Mouse (Mus musculus) liver, embryonic 16.5 days (tissue): ENCODE data around the gene Prune1. TPM values are rescaled to one million over a fixed set of nuclear protein-coding genes. Genes with fewer than 3 reads are reported as not detected.

Source experiments
- ATAC-seq: fragments of 200-750 bp; cut with Nextera tagmentation; 2 replicates; pipeline ENCODE4 v1.8.0; 2017; ENCODE audit warnings: low read depth, mild to moderate bottlenecking, moderate number of reproducible peaks, moderate library complexity
- H3K27ac ChIP-seq: fragments of 300-500 bp; sonication (generic); 2 replicates; pipeline ENCODE4 v1.5.1; 2014; ENCODE audit warnings: mild to moderate bottlenecking, low read length
- H3K27me3 ChIP-seq: fragments of 300-500 bp; sonication (generic); 2 replicates; pipeline ENCODE4 v1.6.1; 2014; ENCODE audit warnings: low read depth, low read length, mixed read lengths; ENCODE audit not compliant: control insufficient read depth, insufficient read depth
- H3K36me3 ChIP-seq: fragments of 300-500 bp; sonication (generic); 2 replicates; pipeline ENCODE4 v1.6.1; 2014; ENCODE audit warnings: mild to moderate bottlenecking; ENCODE audit not compliant: control insufficient read depth, insufficient read depth
- H3K4me1 ChIP-seq: fragments of 300-500 bp; sonication (generic); 2 replicates; pipeline ENCODE4 v1.6.1; 2014; ENCODE audit warnings: low read depth, low read length, mixed read lengths; ENCODE audit not compliant: control insufficient read depth
- H3K4me2 ChIP-seq: fragments of 300-500 bp; sonication (generic); 2 replicates; pipeline ENCODE4 v1.6.1; 2014; ENCODE audit warnings: low read depth, low read length, mixed read lengths
- H3K4me3 ChIP-seq: fragments of 300-500 bp; sonication (generic); 2 replicates; pipeline ENCODE4 v1.5.1; 2014; ENCODE audit warnings: low read depth, mild to moderate bottlenecking, low read length
- H3K9ac ChIP-seq: fragments of 300-500 bp; sonication (generic); 2 replicates; pipeline ENCODE4 v1.6.1; 2014; ENCODE audit warnings: low read depth, low read length
- H3K9me3 ChIP-seq: fragments of 300-500 bp; sonication (generic); replicated peaks from 2 replicates; pipeline ENCODE4 v1.6.1; 2016; ENCODE audit warnings: low read length; ENCODE audit not compliant: control insufficient read depth
- WGBS: fragments of 180-500 bp; shearing (Covaris S2); extraction: QIAGEN DNeasy Blood & Tissue Kit; methylation state at CpG from one replicate; pipeline ENCODE4 v1.1.7; 2014; ENCODE audit not compliant: insufficient replicate concordance; 5-methylcytosine and 5-hydroxymethylcytosine counted together
- polyA plus RNA-seq: library from polyadenylated mRNA; unstranded; fragments of >200 nt; fragmentation: Nextera tagmentation; extraction: Ambion mirVana; gene quantifications from 2 replicates; pipeline ENCODE4 v1.2.1, GENCODE M21; 2015

Prune1 gene
- polyA plus RNA-seq, 1 experiment from 2014 or later = 8.8 TPM

DNA sequence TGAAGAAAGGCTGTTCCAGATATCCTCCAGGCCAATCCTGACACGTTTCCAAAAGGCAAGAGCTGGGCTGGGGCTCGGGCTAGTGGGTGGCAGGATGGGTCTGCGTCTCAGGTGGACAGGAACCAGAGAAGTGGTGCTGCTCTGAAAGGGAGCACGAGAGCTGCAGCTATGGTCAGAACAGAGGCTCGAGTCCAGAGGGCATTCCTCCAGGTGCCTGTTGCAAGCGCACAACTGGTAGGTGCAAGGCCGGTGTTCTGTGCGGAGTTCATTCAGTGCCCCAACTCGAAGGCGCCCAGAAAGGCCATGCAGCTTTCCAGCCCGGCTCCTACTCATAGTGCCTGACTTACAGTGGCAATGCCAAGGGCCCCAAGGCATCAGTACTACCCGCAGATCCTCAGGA, 41.9 kb downstream of the Prune1 start:
- 77% methylated on average over 12 of the region's 12 CpGs for WGBS
- no peaks in the 10 kb centered on the region for H3K9me3 ChIP-seq
- no peak overlapping the region for H3K27ac ChIP-seq
- H3K9ac ChIP-seq = no peak overlapping the region
- no peak overlapping the region for H3K4me2 ChIP-seq
- no peak overlapping the region for H3K4me3 ChIP-seq
- H3K27me3 ChIP-seq = no peaks in the 10 kb centered on the region
- no peaks in the 10 kb centered on the region for H3K4me1 ChIP-seq
- ATAC-seq = peak; percentile 33; the same call in 1 of the 2 replicates
- H3K36me3 ChIP-seq = peaks cover 4% of the 10 kb centered on the region

DNA sequence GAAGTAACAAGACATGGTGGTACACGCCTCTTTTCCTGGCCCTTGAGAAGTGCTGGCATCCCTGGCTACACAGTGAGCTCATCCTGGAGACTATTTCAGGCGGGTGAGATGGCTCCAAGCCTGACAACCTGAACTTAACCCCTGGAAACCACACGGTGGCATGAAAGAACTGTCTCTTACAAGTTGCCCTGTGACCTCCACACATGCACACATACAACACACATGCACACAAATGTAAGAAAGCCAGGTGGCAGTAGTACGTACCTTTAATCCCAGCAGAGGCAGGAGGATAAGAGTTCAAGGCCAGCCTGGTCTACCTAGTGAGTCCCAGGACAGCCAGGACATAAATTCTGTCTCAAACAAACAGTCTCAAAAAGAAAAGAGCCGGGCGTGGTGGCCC, 42.9 kb downstream of the Prune1 start:
- ATAC-seq = no peak
- no peaks in the 10 kb centered on the region for H3K9me3 ChIP-seq
- H3K4me2 ChIP-seq = no peak overlapping the region
- peaks cover 13% of the 10 kb centered on the region for H3K36me3 ChIP-seq
- no peaks in the 10 kb centered on the region for H3K4me1 ChIP-seq
- no peak overlapping the region for H3K9ac ChIP-seq
- H3K27me3 ChIP-seq = no peaks in the 10 kb centered on the region
- no peak overlapping the region for H3K27ac ChIP-seq
- H3K4me3 ChIP-seq = no peak overlapping the region
- 74% methylated on average over 6 of the region's 6 CpGs for WGBS

- no peak for ATAC-seq
- Histone ChIP-seq H3K9ac (no peak overlapping the region), H3K4me1 (peaks cover 2% of the 10 kb centered on the region), H3K27me3 (no peaks in the 10 kb centered on the region), H3K9me3 (no peaks in the 10 kb centered on the region), H3K36me3 (peaks cover 20% of the 10 kb centered on the region), H3K4me3 (no peak overlapping the region), H3K27ac (no peak overlapping the region), H3K4me2 (no peak overlapping the region)
- 73% methylated on average over 8 of the region's 8 CpGs for WGBS
Measured at GRCm38 (mm10) chr3:95237541-95238099, 44.3 kb downstream of the Prune1 start.

GRCm38 (mm10) chr3:95235386-95236301, 46.2 kb downstream of the Prune1 start:
- no peaks in the 10 kb centered on the region for H3K9me3 ChIP-seq
- peaks cover 30% of the 10 kb centered on the region for H3K36me3 ChIP-seq
- H3K4me2 ChIP-seq = no peak overlapping the region
- no peaks in the 10 kb centered on the region for H3K27me3 ChIP-seq
- peaks cover 22% of the 10 kb centered on the region for H3K4me1 ChIP-seq
- no peak for ATAC-seq
- H3K27ac ChIP-seq = no peak overlapping the region
- 87% methylated on average over 23 of the region's 23 CpGs for WGBS
- H3K9ac ChIP-seq = no peak overlapping the region
- no peak overlapping the region for H3K4me3 ChIP-seq

GRCm38 (mm10) chr3:95233303-95233980, 48.4 kb downstream of the Prune1 start:
- Histone ChIP-seq H3K4me3 (no peak overlapping the region), H3K27ac (no peak overlapping the region), H3K36me3 (peaks cover 30% of the 10 kb centered on the region), H3K4me2 (no peak overlapping the region), H3K27me3 (no peaks in the 10 kb centered on the region), H3K9ac (no peak overlapping the region), H3K4me1 (peaks cover 30% of the 10 kb centered on the region), H3K9me3 (no peaks in the 10 kb centered on the region)
- no peak for ATAC-seq
- 84% methylated on average over 16 of the region's 16 CpGs for WGBS

DNA sequence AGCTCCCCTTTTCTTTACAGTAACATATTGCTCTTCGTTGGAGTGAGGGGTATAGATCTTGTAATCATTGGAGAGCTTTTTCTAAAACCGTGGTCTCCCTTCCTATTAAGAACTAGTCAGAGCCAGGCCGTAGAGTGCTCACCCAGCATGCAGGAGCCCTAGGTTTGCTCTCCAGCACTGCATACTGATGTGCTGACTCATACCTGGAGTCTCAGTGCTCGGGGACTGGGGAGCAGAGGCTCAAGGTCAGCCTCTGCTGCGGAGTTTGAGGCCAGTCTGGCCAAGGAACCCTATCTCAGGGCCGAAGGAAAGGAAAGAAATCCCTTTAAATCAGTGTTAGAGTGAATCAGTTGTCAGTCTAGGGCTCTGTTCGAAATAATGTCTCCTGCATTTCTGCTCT, 49.1 kb downstream of the Prune1 start:
- Histone ChIP-seq H3K27ac (no peak overlapping the region), H3K27me3 (no peaks in the 10 kb centered on the region), H3K9me3 (no peaks in the 10 kb centered on the region), H3K36me3 (peaks cover 30% of the 10 kb centered on the region), H3K4me3 (no peak overlapping the region), H3K4me1 (peaks cover 34% of the 10 kb centered on the region), H3K9ac (no peak overlapping the region), H3K4me2 (no peak overlapping the region)
- ATAC-seq = no peak
- WGBS = 71% methylated on average over 7 of the region's 7 CpGs

DNA sequence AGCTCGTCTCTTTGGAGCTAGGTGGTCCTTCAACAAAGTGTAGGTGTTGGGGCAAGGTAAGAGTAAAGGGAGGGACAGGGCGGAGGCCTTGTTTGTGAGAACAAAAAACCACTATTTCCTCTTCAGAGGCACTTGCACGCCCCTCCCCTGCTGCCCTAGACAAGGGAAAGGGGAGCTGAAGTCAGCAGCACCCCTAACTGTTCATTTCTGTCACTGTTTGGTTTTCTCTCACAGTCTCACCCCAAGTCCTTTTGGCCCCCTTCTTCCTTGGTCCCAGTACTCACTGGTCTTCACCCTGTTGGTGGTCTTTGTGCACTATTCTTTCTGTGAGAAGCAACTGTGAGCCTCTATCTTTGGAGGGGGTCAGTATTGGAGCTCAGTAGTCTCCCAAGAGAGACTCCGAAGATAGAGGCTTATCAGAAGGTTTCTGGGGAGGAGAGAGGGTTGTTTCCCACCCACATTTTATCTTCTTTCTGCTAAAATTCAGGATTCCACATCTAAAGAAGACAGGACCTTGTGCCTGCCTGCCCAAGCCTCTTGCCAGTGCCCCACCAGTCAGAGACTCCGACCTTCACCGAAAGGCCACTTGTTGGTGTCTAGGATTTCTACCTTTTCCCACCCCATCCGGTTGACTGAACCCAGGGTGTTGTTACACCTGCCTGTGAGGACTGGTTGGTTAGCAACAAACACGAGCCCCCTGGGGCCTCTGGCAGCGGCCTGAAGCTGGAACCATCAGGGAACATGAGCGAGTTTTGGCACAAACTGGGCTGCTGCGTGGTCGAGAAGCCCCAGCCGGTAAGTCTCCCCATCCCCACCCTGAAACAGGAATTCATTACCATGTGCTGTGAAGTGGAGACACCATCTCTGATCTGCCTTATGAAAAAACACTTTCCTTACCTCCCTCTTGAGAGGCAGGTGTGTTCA, 50.3 kb downstream of the Prune1 start, which contains the start of gene Mllt11:
Gene Mllt11, minus strand, starts transcription at position 874 of the 924 bp plus-strand sequence.
- Histone ChIP-seq H3K9ac (peak within 1 kb of the TSS; percentile 78), H3K36me3 (peaks cover 30% of the 10 kb centered on the region), H3K4me2 (peak within 1 kb of the TSS; percentile 99), H3K27ac (peak within 1 kb of the TSS; percentile 90), H3K4me1 (peaks cover 34% of the 10 kb centered on the region), H3K4me3 (peak within 1 kb of the TSS; percentile 73), H3K9me3 (no peaks in the 10 kb centered on the region), H3K27me3 (no peaks in the 10 kb centered on the region)
- peak; percentile 5; the same call in 1 of the 2 replicates for ATAC-seq
- 42% methylated on average over 13 of the region's 13 CpGs for WGBS

DNA sequence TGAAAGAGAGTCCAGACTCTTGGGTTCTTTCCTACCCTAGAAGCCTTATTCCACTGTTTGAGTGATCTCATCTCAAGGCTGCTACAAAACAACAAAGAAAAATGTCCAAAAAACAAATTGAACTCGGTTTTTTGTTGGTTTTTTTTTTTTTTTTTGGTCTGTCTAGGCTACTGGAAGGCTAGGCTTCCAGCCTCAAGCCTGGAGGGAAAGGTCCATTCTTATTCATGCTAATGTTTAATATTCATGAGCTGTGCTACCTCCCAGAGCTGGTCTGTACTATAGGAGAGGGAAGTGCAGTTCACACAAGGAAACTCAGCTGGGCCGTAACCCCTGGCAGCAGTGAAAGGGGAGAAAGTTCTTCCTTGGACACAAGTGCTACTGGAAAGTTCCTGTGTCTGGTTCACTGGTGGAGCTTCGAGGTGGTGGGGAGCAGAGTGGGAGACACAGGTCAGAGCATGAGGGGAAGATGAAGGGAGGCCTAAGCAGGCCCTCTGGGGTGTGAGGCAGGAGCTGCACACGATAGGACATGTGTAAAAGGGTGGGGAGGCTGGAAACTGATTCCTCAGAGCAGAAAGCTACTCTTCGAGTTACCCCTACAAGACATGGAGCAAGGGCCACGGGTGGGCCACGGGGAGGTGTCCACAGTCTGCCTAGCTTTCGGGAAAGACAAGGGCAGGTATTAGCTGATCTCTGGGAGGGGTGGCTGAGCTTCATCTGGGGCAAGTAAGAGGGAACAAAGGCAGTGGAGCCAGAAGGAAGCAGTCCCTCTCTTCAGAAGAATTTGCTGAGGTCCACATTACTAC, 51.2 kb downstream of the Prune1 start:
- ATAC-seq = no peak
- Histone ChIP-seq H3K9ac (peak overlapping the region; percentile 78), H3K36me3 (peaks cover 27% of the 10 kb centered on the region), H3K9me3 (no peaks in the 10 kb centered on the region), H3K4me1 (peaks cover 34% of the 10 kb centered on the region), H3K4me2 (peak overlapping the region; percentile 99), H3K4me3 (peak overlapping the region; percentile 73), H3K27me3 (no peaks in the 10 kb centered on the region), H3K27ac (peak overlapping the region; percentile 90)
- 22% methylated on average over 8 of the region's 8 CpGs for whole genome bisulfite sequencing
